25 mouse cellular contexts compared by ENCODE assay signal in the genomic region with DNA sequence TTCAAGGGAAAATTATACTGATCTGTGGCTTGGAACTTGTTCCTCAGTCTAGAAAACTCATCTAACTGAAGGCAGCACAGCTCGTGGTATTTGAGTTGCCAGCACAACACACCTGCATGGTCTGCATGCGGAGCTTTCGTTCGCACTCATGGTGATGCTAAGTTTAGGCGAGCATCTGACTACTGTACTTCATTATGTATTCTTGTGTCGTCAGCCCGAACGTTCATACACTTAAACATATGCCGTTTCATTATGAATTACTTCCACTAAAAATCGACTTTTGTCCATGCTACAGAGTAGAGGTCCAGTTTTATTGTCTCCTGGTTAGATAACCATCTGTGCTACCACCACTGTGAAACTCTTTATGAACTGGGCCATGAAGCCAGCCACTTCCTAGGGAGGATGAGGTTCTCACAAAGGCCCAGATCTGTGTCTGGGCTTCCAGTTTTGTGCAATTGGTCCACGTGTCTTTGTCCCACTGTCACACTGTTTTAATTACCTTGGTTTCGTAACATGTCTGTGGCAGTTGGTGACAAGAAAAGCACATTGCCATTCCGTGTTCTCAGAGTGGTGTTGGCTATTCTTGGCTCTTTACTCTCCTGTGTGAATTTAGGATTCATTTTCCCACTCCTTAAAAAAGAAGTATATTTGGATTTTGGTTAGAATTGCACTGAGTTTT. TPM values are rescaled to one million over a fixed set of nuclear protein-coding genes. Genes with fewer than 3 reads are reported as not detected.
DNase-seq lines count a peak whose midpoint lies in the region; ATAC-seq lines count a peak whose summit lies in the region.
"Had no signal": no experiment of that assay in that cellular context is flagged by ENCODE, and none has a peak within 500 bp of the region (broad histone marks: within the 10 kb centered on the region; RNA-seq: fewer than 3 reads in every experiment).

No protein-coding gene starts in this region.

- no peaks in the 10 kb centered on the region for H3K9me3 ChIP-seq in forebrain, embryonic 14.5 days (replicated peaks; ENCODE audit: control insufficient read depth, low read length)
- no peaks in the 10 kb centered on the region for H3K9me3 ChIP-seq in forebrain, embryonic 11.5 days (ENCODE audit: control insufficient read depth, low read length)
- H3K9me3 ChIP-seq: lung, embryonic 15.5 days; midbrain, embryonic 15.5 days; neural tube, embryonic 13.5 days had no signal

- H3K36me3 ChIP-seq in forebrain, embryonic 14.5 days (ENCODE audit: control insufficient read depth, insufficient read depth, low read length), result no peaks in the 10 kb centered on the region
- H3K36me3 ChIP-seq in forebrain, embryonic 11.5 days (ENCODE audit: control insufficient read depth, insufficient read depth, low read length), result no peaks in the 10 kb centered on the region
- H3K36me3 ChIP-seq: heart, embryonic 12.5 days; lung, embryonic 15.5 days; midbrain, embryonic 15.5 days; neural tube, embryonic 13.5 days had no signal

- H3K9ac ChIP-seq in forebrain, embryonic 14.5 days (ENCODE audit: low read length), result no peak overlapping the region
- no peak overlapping the region for H3K9ac ChIP-seq in forebrain, embryonic 11.5 days (ENCODE audit: low read length)
- H3K9ac ChIP-seq: heart, embryonic 12.5 days; liver, embryonic 14.5 days; lung, embryonic 15.5 days; midbrain, embryonic 15.5 days; neural tube, embryonic 13.5 days had no signal

- no peaks in the 10 kb centered on the region for H3K27me3 ChIP-seq in forebrain, embryonic 14.5 days (replicated peaks; ENCODE audit: control insufficient read depth, insufficient read depth, low read length)
- no peaks in the 10 kb centered on the region for H3K27me3 ChIP-seq in forebrain, embryonic 11.5 days (ENCODE audit: control insufficient read depth, insufficient read depth, low read length)
- H3K27me3 ChIP-seq: heart, embryonic 12.5 days; lung, embryonic 15.5 days; midbrain, embryonic 15.5 days; neural tube, embryonic 13.5 days had no signal

- DNase-seq in forebrain, embryonic 14.5 days (ENCODE audit: low spot score), result peak; percentile 8
- DNase-seq in forebrain, embryonic 11.5 days (ENCODE audit: low spot score), result no peak
- peak; percentile 60 for DNase-seq in layer of hippocampus, adult 9-11 months
- DNase-seq in layer of hippocampus, postnatal 25 days (ENCODE audit: extremely low spot score in 1 of 2, low spot score in 1 of 2), result no peak
- peak; percentile 58 to 59 for DNase-seq in left cerebral cortex, adult 9 months (ENCODE audit: low spot score in 2 of 2)
- peak; percentile 81 for DNase-seq in telencephalon, adult 2 months (ENCODE audit: low read depth, low spot score)
- no peak for DNase-seq in lung, adult 18-20 months
- DNase-seq: adrenal gland, postnatal 25 days; cerebellum, adult 9-10 months; gastrocnemius, postnatal 14 days; heart, adult 18-20 months; heart, postnatal 10 days; kidney, adult 9 months; kidney, postnatal 25 days; lung, postnatal 36 days; retina, postnatal 1 day; spleen, adult 18-20 months had no signal

- H3K27ac ChIP-seq in forebrain, embryonic 14.5 days (ENCODE audit: low read depth, low read length), result no peak overlapping the region
- H3K27ac ChIP-seq in forebrain, embryonic 11.5 days (ENCODE audit: low read depth, low read length), result no peak overlapping the region
- H3K27ac ChIP-seq: hindbrain, postnatal 0 days; liver, embryonic 14.5 days; lung, embryonic 15.5 days; midbrain, embryonic 15.5 days; neural tube, embryonic 13.5 days had no signal

- 82% methylated on average over 13 of the region's 13 CpGs for WGBS in forebrain, embryonic 14.5 days
- 93% methylated on average over 13 of the region's 13 CpGs for WGBS in forebrain, embryonic 11.5 days

- no peaks in the 10 kb centered on the region for H3K4me1 ChIP-seq in forebrain, embryonic 14.5 days (ENCODE audit: control insufficient read depth, insufficient read depth, low read length)
- peaks cover 6% of the 10 kb centered on the region for H3K4me1 ChIP-seq in forebrain, embryonic 11.5 days (replicated peaks; ENCODE audit: control insufficient read depth, insufficient read depth, low read length)
- H3K4me1 ChIP-seq: heart, embryonic 12.5 days had no signal

- H3K4me2 ChIP-seq in forebrain, embryonic 14.5 days (ENCODE audit: low read length), result no peak overlapping the region
- H3K4me2 ChIP-seq in forebrain, embryonic 11.5 days (ENCODE audit: low read depth, low read length, severe bottlenecking), result no peak overlapping the region
- H3K4me2 ChIP-seq: heart, embryonic 12.5 days; lung, embryonic 15.5 days; midbrain, embryonic 15.5 days; neural tube, embryonic 13.5 days had no signal

- H3K4me3 ChIP-seq in forebrain, embryonic 14.5 days (ENCODE audit: low read depth, low read length), result no peak overlapping the region
- no peak overlapping the region for H3K4me3 ChIP-seq in forebrain, embryonic 11.5 days (ENCODE audit: low read depth, low read length)
- H3K4me3 ChIP-seq: heart, embryonic 12.5 days; lung, embryonic 15.5 days; midbrain, embryonic 15.5 days; myocyte; neural tube, embryonic 13.5 days had no signal

- no peak for ATAC-seq in forebrain, embryonic 14.5 days
- ATAC-seq in forebrain, embryonic 11.5 days (replicated peaks; ENCODE audit: low FRiP score), result no peak
- ATAC-seq: hindbrain, postnatal 0 days; intestine, embryonic 16.5 days; midbrain, embryonic 15.5 days had no signal

RNA-seq across cellular contexts. Expression of gene Tmem218, which starts 5.2 kb away (rescaled TPM):
- polyA plus RNA-seq in forebrain, embryonic 14.5 days (2014; fragmentation: Nextera tagmentation; extraction: Ambion mirVana), result 11.0 and 13.9 TPM in 2 replicates
- 13.9 and 16.2 TPM in 2 replicates for polyA plus RNA-seq in forebrain, embryonic 11.5 days (2014; fragmentation: Nextera tagmentation; extraction: Ambion mirVana)
- total RNA-seq in layer of hippocampus, postnatal 25 days (2021), result 1 to 10 TPM; 7.9 to 8.5 TPM

RNA-seq across cellular contexts. Expression of gene Slc37a2, which starts 42.3 kb away (rescaled TPM):
- 0.88 and 1.1 TPM in 2 replicates for polyA plus RNA-seq in forebrain, embryonic 14.5 days (2014; fragmentation: Nextera tagmentation; extraction: Ambion mirVana)
- polyA plus RNA-seq in forebrain, embryonic 11.5 days (2014; fragmentation: Nextera tagmentation; extraction: Ambion mirVana), result 1.4 and 2.2 TPM in 2 replicates
- 1 to 10 TPM; 1.5 to 2.1 TPM for total RNA-seq in layer of hippocampus, postnatal 25 days (2021)

Comparison
In these comparisons a context has a peak if more than half of its experiments do, and no peak if none do; other contexts are left out.
1. DNase-seq: peak in forebrain, embryonic 14.5 days (single experiment), layer of hippocampus, adult 9-11 months (single experiment), left cerebral cortex, adult 9 months (2 of 2) and telencephalon, adult 2 months (single experiment); none in forebrain, embryonic 11.5 days (single experiment), layer of hippocampus, postnatal 25 days (0 of 2) and lung, adult 18-20 months (0 of 2).